Mouse (Mus musculus) megakaryocyte-erythroid progenitor cell, adult 5-6 weeks (primary cell): ENCODE measurements at regions not wholly inside any gene's neighbourhood (a gene's known extent, or its start where the extent isn't known, plus 50 kb on each side); places are given as distances from the start of the nearest gene placed in this dataset.
"Not testable (repeated sequence)": the region's sequence is repeated elsewhere in the genome, so short reads cannot be mapped to it uniquely, and the experiment has no call there.

Experiments
- ATAC-seq: replicated peaks from 2 replicates; pipeline ENCODE4 v1.8.0; 2016; ENCODE audit warnings: mild to moderate bottlenecking, inconsistent platforms; ENCODE audit not compliant: severe bottlenecking, poor library complexity, low FRiP score, low TSS enrichment

GRCm38 (mm10) chr6:143419872-143420271 is 252.9 kb downstream of the Etnk1 start:
- ATAC-seq: no peak

GRCm38 (mm10) chr6:143423026-143423425 is 256.0 kb downstream of the Etnk1 start:
- ATAC-seq: no peak

- no peak for ATAC-seq
Measured at GRCm38 (mm10) chr6:143425182-143425829, 258.3 kb downstream of the Etnk1 start.

- ATAC-seq: no peak
Measured at GRCm38 (mm10) chr6:143431896-143432450, 265.0 kb downstream of the Etnk1 start.

GRCm38 (mm10) chr6:143437367-143438271 is 270.6 kb downstream of the Etnk1 start:
- no peak for ATAC-seq

- ATAC-seq: no peak
Measured at GRCm38 (mm10) chr6:143438272-143438591, 271.2 kb downstream of the Etnk1 start.

GRCm38 (mm10) chr6:143439484-143439883 is 272.5 kb downstream of the Etnk1 start:
- ATAC-seq: no peak

- ATAC-seq: no peak
Measured at GRCm38 (mm10) chr6:143440237-143440950, 273.4 kb downstream of the Etnk1 start.

- ATAC-seq: no peak
Measured at GRCm38 (mm10) chr6:143442361-143442760, 275.3 kb downstream of the Etnk1 start.

- no peak for ATAC-seq
Measured at GRCm38 (mm10) chr6:143443446-143443845, 276.4 kb downstream of the Etnk1 start.

- no peak for ATAC-seq
Measured at GRCm38 (mm10) chr6:143444782-143445181, 277.8 kb downstream of the Etnk1 start.

GRCm38 (mm10) chr6:143445834-143446552 is 279.0 kb downstream of the Etnk1 start:
- no peak for ATAC-seq

GRCm38 (mm10) chr6:143447060-143447459 is 280.0 kb downstream of the Etnk1 start:
- no peak for ATAC-seq

GRCm38 (mm10) chr6:143449071-143449470 is 282.1 kb downstream of the Etnk1 start:
- no peak for ATAC-seq

- no peak for ATAC-seq
Measured at GRCm38 (mm10) chr6:143451869-143452268, 284.8 kb downstream of the Etnk1 start.

- ATAC-seq: no peak
Measured at GRCm38 (mm10) chr6:143454695-143455218, 287.7 kb downstream of the Etnk1 start.

- 0 out of 2 replicates have a peak, but pooled peaks have one; percentile 44 for ATAC-seq
Measured at GRCm38 (mm10) chr6:143464907-143465537, 298.0 kb downstream of the Etnk1 start.

GRCm38 (mm10) chr6:143472676-143473075 is 305.7 kb downstream of the Etnk1 start:
- ATAC-seq: not testable (repeated sequence)

GRCm38 (mm10) chr6:143474396-143474795 is 307.4 kb downstream of the Etnk1 start:
- no peak for ATAC-seq
